Mouse (Mus musculus) heart, postnatal 36 days (tissue): Measurements from ENCODE around the gene Ccser1. TPM values are rescaled to one million over a fixed set of nuclear protein-coding genes. Genes with fewer than 3 reads are reported as not detected.

Source experiments
- DNase-seq, 2 experiments: peaks; one replicate each; pipeline ENCODE4 v3.0.0; 2021 to 2022
- intact Hi-C: fragments of 180-260 bp; cut with DNase I; formaldehyde crosslinking; loops from one replicate; pipeline ENCODE4 v1.15.1; 2025
- total RNA-seq, 2 experiments: library from RNA; stranded (reverse); gene quantifications; 2 replicates each; pipeline ENCODE4 v1.2.3; 2021

Gene Ccser1
- total RNA-seq = 1 to 10 TPM; 1.0 to 1.4 TPM

DNA sequence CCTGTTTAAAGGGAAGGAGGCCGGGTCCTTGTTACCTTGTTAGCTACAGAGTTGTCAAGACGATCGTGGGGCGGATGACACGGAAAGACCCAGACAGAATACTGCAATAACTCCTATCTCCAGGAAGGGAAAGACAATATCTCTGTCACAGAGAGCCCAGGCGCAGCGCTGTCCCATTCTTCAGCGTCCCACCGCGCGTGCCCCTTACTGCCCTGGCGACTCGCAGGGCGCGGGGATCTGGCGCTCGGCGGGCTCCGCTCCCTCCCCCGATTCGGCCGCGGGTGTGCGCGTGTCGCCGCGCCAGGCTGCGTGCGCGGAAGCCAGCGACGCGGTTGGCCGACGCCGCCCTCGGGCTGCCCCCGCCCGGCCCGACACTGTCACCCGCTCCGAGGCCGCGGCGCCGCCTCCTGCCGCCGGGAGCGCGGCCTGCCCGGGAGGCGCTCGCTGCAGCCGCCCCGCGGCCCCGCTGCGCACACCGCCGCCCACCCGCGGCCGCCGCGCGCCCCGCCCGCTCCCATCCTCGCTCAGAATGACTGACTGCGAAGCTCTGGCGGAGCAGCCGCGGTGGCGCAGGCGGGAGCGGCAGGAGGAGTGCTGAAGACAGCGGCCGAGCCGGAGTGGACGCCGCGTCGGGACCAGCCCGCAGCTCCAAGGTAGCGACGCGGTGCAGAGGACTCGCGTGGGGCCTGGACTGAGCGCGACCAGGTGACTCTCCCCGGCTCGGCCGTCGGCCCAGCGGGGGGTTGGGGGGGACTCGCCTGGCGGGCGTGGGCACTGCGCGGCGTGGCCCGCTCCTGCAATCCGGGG is at the start of gene Ccser1:
Gene Ccser1 (plus strand): TSS at position 376 of the 807 bp plus-strand sequence.
- intact Hi-C loops = loop anchor here (5.0 kb wide), 1 partner anchor 117 kb away; no protein-coding TSS in a partner anchor
- DNase-seq = peak; percentile 49 to 57

DNA sequence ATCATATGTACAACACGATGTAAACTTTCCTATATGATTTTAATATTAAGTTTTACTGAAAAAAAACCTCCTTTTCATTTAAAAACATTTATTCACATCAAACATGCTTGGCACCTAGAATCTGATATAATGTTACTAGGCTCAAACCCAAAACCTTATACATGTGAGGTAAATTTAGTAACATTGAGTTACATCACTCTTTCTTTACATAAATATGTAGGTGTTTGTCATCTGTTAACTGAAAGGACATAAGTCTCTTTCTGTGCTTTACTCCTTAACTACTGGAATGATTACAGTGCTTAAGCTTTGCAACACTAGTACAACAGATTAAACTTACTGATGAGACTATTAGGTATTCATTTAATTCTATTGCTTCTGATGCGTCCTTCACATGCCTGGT is 43.7 kb upstream of the Ccser1 start:
- intact Hi-C loops = no loop called here

DNA sequence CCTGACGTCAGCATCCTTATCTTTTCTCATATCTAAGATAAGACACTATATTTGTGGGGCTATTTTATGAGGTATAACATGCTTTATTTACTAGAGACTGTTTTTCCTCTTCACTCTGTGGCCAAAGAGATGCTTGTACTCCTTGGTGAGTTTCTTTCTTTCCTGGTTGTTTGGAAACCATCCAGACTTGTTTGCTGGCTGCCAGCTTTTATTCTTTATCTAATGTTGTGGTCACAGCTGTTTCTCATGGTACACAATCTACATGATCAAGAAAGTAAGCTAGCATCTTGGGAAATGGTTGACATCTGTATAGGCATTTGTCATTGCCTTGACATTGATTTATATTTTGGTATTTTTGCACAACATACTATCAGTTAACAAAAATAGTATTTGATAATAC is 37.1 kb upstream of the Ccser1 start:
- DNase-seq = no peak
- intact Hi-C loops = no loop called here

More for the DNA sequence above, 43.7 kb upstream of the Ccser1 start:
- DNase-seq = no peak

DNA sequence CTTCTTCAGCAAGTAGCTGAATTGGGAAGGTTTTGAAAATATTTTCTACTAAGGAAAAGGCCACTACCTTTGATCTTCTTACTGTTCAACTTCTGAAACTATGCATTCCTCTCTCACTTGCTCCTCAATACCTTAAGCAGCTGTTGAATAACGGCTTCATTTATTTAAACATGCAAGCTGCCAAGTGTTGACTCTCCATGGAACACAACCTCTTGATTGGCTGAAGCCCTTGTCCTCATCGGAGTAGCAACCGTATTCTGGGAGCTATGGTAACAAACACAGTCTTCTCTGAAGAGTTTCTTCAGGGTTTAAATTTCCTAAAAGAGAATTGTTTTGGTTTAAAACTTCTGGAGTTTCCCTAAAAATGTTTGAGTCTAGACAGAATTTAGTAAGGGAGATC is 27.2 kb upstream of the Ccser1 start:
- intact Hi-C loops = no loop called here
- no peak for DNase-seq

DNA sequence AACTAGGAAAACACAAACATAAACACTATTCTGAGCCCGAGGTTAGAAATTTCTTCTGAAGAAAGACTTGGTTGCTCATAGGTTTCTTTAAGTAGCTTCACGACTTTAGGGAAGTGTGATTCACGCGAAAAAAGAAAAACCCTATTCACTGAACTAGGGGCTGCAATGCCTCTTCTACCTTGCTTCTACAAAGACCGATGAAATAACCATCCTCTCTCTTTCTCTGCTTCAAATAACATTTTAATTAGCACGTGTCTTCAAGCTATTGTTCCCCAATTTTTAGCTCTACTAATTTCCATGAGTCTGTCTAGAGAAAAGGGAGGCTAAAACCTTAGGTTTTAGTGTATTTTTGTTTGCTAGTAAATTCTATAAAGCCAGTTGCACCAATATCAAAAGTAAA is 25.5 kb upstream of the Ccser1 start:
- no peak for DNase-seq
- intact Hi-C loops = no loop called here

DNA sequence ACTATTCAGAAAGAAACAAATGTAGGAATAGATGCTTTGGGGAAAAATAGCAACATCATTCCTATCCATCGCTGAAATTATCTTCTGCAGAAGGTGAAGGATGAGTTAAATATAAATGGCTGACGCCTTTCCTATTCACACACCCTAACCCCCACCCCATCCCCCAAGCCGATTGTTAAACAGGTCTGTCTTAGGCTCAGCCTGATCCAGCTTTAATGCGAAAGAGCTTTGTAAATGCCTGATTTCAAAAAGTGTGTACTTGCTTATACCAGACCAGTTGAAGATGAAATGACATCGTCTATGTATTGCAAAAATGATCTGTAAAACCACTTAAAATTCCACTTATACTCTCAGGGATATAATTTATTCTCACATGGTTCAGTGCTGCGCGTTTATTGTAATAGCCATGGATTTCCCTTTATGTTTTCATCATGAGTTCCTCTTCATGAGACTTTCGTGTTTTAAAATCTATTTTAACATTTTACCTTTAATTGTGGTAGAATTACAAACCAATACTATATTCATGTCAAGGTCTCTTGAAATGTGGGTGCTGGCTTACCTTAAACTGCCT is 25.0 kb upstream of the Ccser1 start:
- intact Hi-C loops = no loop called here
- no peak for DNase-seq

DNA sequence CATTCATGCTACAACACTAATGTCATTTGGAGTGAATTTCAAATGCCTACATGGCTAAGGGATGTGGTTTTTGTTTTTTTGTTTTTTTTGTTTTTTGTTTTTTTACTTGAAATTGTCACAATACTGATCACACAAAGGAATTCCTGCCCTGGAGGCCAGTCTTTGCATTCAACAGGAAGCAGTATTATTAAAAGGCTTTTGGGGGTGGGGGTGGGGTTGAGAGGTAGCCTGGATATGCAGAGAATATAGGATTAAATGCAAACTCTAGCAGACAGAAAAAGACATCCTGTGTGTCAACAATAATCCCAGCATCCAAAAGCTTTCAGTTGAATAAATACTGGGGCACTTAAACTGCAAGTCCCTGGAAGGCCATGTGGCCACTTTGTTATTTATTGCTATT is 24.4 kb upstream of the Ccser1 start:
- DNase-seq = no peak
- intact Hi-C loops = no loop called here

DNA sequence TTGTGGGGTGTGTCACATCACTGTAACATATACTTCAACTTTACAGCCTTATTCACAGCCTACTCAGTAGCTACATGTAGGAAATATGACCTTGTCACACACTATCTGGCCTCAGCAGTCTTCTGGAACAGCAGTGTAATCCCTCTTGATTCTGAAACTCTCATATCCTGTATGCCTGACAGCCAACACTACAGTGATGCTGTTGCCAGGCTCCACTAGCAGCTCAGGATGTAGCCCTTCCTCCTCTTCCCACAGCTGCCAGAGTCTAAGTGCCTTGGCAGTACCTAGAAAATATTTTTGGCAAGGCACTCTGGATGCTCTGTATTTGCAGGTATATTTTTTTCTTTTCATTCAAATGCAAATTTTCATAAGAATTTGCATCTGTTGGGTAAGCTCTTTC is 18.0 kb upstream of the Ccser1 start:
- DNase-seq = no peak
- intact Hi-C loops = no loop called here

DNA sequence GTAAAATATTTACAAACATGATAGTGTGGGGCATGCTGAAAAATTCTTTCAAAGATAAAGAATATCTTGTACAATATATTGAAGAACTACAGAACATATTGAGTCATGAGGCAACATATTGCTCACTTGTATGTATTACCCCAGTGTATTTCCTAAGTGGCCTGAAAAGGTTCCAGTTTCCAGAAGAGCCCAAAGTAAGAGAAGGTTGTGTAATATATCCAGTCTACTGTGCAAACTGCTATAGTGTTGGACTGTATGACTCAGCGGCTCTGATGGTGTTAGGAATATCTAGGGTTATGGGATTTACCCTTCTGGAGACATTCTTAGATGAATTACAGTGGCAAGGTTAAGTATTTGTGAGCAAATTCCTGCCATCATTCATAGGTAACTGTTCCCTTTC is 13.2 kb upstream of the Ccser1 start:
- no peak for DNase-seq
- intact Hi-C loops = no loop called here

DNA sequence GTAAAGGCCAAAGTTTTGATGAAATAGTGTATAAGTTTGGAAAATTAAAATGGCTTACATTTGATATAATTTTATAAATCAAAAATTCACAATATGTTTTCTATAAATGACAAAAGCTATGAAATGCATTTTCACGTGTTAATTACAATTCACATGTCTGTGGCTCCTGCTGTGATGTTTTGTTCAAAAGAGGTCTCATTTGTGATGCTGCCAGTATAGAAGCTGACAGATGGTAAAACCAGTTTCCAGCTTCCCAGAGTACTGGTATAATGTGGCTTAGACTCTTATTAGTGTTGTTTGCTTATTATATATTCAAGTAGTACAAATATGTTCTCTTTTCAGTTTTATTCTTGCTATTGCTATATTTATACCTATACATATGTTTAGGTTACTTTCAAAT is 4.0 kb upstream of the Ccser1 start:
- no peak for DNase-seq
- intact Hi-C loops = no loop called here

DNA sequence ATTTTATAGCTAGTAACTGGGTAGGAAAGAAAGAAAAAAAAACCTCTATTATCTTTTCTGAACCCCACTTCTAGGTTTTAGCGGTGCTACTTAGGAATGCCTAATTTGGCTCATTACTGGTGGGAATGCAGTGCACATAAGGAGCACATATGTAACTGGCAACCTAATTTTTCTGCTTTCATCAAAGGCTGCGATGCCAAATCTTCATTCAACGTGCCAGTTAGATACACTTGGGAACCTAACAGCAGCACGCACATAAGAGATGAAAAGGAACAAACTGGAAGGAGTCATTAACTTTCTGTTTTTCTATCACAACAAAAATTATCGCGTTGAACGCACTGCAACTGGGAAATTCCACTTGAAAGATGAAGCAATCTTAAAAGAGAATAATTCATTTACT is 2.6 kb upstream of the Ccser1 start:
- no peak for DNase-seq
- intact Hi-C loops = no loop called here

DNA sequence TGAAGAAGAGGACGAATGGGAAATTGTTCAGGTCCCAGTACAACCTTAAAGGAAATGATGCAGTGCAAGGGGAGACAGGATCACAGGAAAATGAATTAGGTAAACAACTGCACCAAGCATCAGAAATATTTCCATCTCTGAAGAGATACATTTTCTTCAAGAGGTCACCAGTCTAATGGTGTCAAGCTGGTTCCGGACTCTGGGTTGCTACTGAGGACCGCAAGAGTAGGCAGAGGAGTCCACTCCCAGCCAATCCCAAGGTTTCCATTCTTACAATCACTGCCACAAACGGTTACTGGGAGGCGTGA is 529 bp upstream of the Ccser1 start:
- intact Hi-C loops = no loop called here
- DNase-seq = no peak

DNA sequence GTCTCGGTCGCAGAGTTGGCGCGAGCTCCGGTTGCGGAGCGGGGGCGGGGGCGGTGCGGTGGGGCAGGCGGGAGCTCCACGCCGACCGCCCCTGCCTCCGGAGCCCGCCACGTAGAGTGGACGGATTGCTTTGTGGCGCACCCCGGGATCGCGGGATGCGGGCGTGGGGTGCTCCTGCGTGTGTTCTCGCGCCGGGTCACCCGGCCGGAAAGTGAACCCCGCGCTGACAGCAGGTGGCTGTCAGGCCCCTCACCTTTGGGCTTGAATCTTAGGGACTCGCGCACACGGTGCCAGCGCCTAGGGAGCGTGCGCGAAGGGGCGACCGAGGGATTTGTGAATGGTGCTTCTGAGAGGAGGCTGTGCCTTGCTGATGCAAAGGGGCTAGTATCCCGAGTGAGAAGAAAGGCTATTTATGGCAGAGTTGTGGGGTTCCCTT is 650 bp downstream of the Ccser1 start:
- DNase-seq = peak; percentile 4 to 8
- intact Hi-C loops = loop anchor here (5.0 kb wide), 1 partner anchor 117 kb away; no protein-coding TSS in a partner anchor

DNA sequence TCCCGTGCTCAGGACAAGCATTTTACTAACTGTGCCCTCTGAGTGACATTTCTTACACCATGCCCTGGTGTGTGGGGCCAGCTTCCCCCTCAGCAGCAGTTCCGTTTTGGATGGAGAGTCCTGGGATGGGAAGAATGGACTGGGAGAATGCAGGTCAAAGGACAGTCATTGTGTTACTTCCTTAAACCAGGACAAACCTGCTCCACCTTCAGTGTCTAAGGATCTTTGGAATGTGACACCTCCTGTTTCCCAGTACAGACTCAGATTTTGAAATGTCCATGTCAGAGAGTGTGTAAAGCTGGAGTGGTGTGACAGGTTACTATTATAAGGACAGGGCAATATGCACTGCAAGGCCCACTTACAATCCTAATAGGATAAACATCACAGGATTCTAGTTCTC is 8.9 kb downstream of the Ccser1 start:
- intact Hi-C loops = no loop called here
- DNase-seq = no peak

DNA sequence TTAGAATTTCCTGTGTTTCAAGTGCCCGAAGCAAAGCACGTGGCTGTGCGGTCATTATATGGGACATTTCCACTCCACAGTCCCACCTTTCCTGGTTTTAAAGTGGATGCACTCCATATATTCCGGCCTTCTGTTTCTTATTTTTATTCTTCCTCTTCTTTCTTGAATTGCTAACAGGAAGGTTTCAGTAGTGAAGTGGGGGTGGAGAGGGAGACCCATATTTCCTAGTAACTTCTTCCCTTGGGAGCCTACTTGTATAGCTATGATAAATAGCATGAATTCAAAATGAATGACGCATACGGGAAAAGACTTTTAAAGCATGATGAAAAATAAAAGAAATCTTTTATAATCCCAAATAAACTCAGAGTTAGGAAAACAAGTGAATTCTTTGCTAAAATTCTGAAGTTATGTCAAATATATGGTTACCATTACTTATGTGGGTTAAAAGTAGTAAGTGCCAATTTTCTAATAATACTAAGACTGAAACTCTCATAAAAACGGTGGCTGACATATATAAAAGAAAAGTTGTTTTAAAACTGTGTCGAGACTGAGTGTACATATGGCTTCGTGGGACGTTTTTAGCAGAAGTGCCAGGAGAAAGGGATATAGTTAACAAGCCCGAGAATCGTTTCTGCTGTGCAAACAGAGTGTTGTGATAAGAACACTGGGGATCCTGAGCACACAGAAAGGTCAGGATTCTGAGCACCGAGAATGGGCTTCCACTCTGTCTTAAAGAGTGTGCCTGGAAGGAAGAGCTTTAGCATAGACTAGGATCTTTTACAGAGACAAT is 11.7 kb downstream of the Ccser1 start:
- no peak for DNase-seq
- intact Hi-C loops = no loop called here

DNA sequence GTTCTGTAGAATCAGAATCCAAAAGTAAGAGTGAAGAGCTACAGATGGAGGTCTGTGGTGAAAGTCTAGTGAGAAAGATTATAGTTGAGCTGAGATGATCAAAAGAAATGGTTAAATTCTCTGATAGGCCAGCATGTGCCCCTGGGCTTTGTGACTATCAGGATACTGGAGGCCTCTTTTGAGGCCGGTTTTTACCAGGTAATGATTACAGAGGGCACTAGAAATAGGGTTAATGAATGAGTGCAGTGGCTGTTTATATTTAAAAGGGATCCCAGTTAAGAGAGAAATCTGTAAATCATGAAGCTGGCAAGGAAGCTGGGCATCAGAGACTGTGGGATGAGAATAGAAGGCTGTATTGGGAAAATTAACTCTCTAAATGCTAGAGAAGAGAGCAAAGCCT is 23.2 kb downstream of the Ccser1 start:
- intact Hi-C loops = no loop called here
- DNase-seq = no peak

DNA sequence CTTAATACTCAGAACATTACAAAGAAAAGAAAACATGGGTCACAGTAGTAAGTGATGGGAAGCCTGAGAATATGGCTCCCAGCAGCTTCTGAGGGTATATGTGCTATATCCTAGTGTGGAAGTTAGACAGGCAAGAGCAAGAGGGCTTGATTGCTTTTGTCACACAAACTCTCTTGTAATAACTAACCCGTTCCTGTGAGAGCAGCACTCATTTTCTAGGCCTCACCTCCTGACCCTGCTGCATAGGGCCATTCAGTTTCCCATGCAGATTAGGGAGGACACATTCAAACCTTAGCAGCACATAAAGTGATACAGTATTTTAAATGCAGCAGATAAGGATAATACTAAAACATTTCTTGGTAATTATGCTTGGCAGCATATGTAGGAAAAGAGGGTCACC is 25.9 kb downstream of the Ccser1 start:
- intact Hi-C loops = no loop called here
- no peak for DNase-seq

DNA sequence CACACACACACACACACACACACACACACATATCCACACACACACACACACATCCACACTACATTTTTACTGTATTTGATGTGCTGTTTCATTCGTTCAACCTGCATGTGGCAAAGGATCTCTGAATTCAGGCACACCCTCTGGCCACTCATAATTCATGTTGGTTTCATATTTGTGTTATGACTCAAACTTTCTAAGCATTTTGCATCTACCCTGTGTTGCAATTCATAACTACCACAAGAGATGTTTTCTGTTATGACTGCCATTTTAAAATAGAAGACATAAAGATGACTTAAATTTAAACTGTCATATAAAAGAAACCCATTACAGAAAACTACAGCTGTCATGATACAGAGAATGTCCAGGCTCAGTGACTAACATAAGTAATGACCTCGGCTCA is 26.5 kb downstream of the Ccser1 start:
- intact Hi-C loops = no loop called here
- no peak for DNase-seq

DNA sequence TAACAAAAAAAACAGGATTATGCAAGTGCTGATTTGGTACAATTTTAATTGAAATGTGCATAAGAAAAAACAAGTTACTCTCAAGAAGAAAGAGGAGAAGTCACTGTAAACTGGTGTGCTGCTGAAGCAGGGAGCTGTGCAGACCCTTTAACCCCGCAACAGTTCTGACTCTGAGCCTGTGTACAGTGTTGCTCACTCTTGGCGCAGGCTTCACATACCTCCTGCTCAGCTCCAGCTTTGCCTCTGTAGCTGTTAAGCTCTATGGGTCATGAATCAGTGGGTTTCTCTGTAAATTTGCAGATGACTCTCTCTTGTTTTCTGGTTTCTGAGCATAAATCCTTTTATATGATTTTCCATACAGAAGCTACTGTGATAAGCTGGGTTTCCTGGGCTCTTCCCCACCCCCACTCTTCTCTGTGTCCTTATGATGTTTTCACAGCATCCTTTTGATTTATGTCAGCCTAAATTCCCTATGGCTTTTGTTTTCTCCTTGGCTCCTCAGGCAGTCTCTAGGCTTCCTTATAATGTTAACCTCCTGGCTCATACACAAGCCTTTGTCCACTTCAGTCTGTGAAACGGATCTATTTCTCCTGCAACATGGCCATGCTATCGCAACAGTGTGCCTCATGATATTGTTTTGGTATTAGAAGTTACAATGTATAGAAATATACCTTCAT is 30.1 kb downstream of the Ccser1 start:
- DNase-seq = no peak
- intact Hi-C loops = no loop called here

DNA sequence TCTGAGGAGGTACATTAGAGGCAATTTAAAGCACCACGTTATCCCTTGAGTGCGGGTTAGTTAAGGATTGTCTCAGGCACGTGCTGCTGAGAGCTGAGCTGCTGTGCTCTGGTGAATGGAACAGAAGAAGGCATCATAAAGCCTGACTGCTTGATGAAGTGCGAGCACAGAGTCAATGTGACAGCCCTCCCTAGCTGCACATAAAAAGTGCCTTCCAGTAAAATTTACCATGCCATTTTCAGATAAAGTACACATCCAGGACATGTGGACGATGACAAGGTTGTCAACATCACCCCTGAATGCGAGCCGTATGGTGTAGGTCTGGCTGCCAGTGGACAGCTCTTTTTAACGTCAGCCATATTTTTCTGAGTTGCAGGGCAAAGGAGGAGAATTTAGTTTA is 35.6 kb downstream of the Ccser1 start:
- intact Hi-C loops = no loop called here
- DNase-seq = no peak

DNA sequence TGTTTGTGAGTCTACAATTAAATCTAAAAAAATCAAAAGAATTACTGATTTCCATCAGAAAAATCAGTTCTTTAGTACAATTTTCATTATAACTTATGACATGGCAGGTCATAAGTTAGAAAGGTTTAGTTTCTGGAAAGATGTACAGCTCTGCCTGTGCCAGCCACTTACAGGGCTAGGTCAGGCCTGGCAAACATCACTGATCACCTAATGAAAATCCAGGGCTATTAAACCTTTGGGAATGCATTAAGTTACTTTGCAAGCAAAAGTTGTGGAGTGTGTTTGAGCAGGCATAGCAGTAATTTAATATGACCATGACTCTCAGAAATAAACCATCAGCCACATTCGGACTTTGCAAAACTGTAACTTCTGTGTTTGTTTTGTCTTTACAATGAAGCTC is 36.4 kb downstream of the Ccser1 start:
- intact Hi-C loops = no loop called here

More for the DNA sequence above, 36.4 kb downstream of the Ccser1 start:
- no peak for DNase-seq
